Mouse (Mus musculus) hindbrain, embryonic 16.5 days (tissue): ENCODE results near the gene Gse1. TPM values are rescaled to one million over a fixed set of nuclear protein-coding genes. Genes with fewer than 3 reads are reported as not detected.

ENCODE experiments used
- ATAC-seq: fragments of 200-750 bp; cut with Nextera tagmentation; 2 replicates; pipeline ENCODE4 v1.8.0; 2017; ENCODE audit warnings: moderate TSS enrichment, moderate library complexity
- H3K27ac ChIP-seq: fragments of 300-500 bp; sonication (generic); 2 replicates; pipeline ENCODE4 v1.5.1; 2014; ENCODE audit warnings: low read depth, mild to moderate bottlenecking, control low read depth, low read length, moderate library complexity
- H3K27me3 ChIP-seq: fragments of 300-500 bp; sonication (generic); replicated peaks from 2 replicates; pipeline ENCODE4 v1.6.1; 2014; ENCODE audit warnings: low read length; ENCODE audit not compliant: control insufficient read depth, insufficient read depth
- H3K36me3 ChIP-seq: fragments of 300-500 bp; sonication (generic); 2 replicates; pipeline ENCODE4 v1.6.1; 2014; ENCODE audit warnings: mild to moderate bottlenecking, low read length, moderate library complexity, mixed read lengths; ENCODE audit not compliant: control insufficient read depth, insufficient read depth
- H3K4me1 ChIP-seq: fragments of 300-500 bp; sonication (generic); 2 replicates; pipeline ENCODE4 v1.6.1; 2014; ENCODE audit warnings: low read depth, low read length; ENCODE audit not compliant: control insufficient read depth, insufficient read depth
- H3K4me2 ChIP-seq: fragments of 300-500 bp; sonication (generic); 2 replicates; pipeline ENCODE4 v1.6.1; 2014; ENCODE audit warnings: mild to moderate bottlenecking, low read length, control low read depth, moderate library complexity
- H3K4me3 ChIP-seq: fragments of 300-500 bp; sonication (generic); 2 replicates; pipeline ENCODE4 v1.5.1; 2014; ENCODE audit warnings: mild to moderate bottlenecking, low read length, control low read depth, moderate library complexity
- H3K9ac ChIP-seq: fragments of 300-500 bp; sonication (generic); 2 replicates; pipeline ENCODE4 v1.6.1; 2014; ENCODE audit warnings: low read depth, mild to moderate bottlenecking, control low read depth, low read length, moderate library complexity
- H3K9me3 ChIP-seq: fragments of 300-500 bp; sonication (generic); 2 replicates; pipeline ENCODE4 v1.6.1; 2014; ENCODE audit warnings: mild to moderate bottlenecking, low read length, moderate library complexity; ENCODE audit not compliant: control insufficient read depth
- WGBS: fragments of 180-500 bp; shearing (Covaris S2); extraction: QIAGEN DNeasy Blood & Tissue Kit; methylation state at CpG from one replicate; pipeline ENCODE4 v1.1.7; 2014; 5-methylcytosine and 5-hydroxymethylcytosine counted together
- polyA plus RNA-seq: library from polyadenylated mRNA; unstranded; fragments of >200 nt; fragmentation: Nextera tagmentation; extraction: Ambion mirVana; gene quantifications from 2 replicates; pipeline ENCODE4 v1.2.1, GENCODE M21; 2015

Gene Gse1
- polyA plus RNA-seq, 1 experiment from 2014 or later = 10.7 TPM

DNA sequence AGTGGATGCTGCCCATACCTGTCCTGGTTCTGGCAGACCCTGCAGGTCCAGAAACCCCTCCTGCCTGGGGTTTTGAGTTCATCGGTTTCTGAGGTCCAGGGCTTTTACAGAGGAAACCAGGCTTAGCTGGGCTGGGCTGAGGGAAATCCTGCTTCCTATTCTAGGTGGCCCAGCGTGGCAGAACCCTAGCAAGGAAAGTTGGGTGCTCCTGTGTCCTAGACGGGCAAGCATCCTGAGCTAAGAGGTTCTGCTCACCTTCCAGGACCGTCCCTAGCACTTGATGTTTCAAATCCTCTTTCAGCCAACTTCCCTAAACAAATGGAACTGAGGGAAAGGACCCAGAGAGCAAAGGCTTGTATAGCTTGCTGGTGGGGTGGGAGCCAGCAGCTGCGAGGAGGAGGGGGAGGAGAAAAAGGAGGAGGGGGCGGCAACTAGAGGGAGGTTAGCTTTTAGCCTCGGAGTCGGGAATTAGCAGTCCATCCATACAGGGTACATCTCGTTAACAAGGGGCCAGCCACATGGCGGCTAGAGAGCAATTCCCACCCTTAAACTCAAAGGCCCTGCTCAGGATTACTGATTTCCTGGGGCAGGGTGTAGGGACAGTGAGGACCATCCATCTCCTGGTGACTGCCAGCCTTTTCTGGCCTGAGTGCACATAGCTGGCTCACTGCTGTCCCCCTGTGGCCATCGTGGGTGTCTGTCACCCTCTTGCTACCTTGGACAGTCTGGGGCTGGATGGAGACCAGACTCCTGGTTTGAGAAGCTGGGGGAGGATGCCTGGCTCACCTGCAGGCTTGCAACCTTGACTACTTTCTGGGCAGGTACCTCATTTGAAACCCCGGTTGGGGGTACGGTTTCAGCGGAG lies 306.5 kb downstream of the Gse1 start:
- Histone ChIP-seq H3K4me1 (peaks cover 76% of the 10 kb centered on the region), H3K36me3 (no peaks in the 10 kb centered on the region), H3K9ac (no peak overlapping the region), H3K4me2 (no peak overlapping the region; the same call in none of the 2 replicates), H3K27ac (peak overlapping the region; percentile 9; the same call in 1 of the 2 replicates), H3K4me3 (no peak overlapping the region), H3K9me3 (no peaks in the 10 kb centered on the region), H3K27me3 (no peaks in the 10 kb centered on the region)
- WGBS = 13% methylated on average over 14 of the region's 14 CpGs
- ATAC-seq = peak; percentile 75

DNA sequence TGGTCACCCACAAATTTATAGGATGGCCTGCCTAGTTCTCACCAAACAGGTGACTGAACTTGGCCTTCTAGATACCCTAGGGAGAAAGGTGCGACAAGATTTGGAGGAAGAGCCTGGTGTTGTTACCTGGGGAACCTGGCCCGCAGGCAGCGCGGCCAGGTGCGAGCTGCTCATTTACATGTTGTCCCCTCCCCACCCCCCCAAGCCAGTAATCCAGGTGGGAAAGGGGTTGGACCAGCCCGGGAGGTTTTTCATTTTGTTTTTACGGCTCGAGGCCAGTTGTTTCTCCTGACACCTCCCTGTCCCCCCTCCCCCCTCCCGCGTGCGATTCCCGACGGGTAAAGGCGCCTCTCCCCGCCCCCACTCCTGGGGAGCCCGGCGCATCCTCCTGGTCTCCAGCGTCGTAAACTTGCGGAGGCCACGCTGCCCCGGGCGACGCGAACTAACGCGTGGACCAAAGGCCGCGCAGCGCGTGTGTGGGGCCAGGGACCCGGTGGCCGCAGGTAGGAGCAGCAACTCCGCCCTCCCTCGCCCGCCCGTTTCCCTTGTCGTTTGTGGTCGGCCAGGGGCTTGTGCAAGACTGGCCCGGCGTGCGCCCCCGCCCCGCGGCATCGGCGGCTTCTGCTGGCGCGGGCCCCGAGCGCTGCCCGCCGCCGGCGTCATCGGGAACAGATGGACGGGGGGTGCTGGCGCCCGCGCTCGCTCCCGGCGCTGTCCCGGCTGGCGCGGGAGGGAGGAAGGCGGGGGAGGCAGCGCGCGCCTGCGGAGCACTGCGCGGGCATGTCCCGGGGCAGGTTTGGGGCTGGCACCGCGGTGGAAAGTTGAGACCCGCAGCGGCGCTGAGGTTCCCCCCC lies 307.4 kb downstream of the Gse1 start:
- H3K4me3 ChIP-seq = peak overlapping the region; percentile 62
- H3K4me1 ChIP-seq = peaks cover 86% of the 10 kb centered on the region
- H3K9me3 ChIP-seq = no peaks in the 10 kb centered on the region
- WGBS = under 1% methylated on average over 75 of the region's 79 CpGs
- H3K4me2 ChIP-seq = peak overlapping the region; percentile 97
- H3K27ac ChIP-seq = peak overlapping the region; percentile 94; the same call in 1 of the 2 replicates
- H3K27me3 ChIP-seq = no peaks in the 10 kb centered on the region
- no peaks in the 10 kb centered on the region for H3K36me3 ChIP-seq
- H3K9ac ChIP-seq = peak overlapping the region; percentile 75
- no peak for ATAC-seq

GRCm38 (mm10) chr8:120536306-120537206 lies 308.3 kb downstream of the Gse1 start:
- H3K4me2 ChIP-seq = peak overlapping the region; percentile 97
- WGBS = under 1% methylated on average over 50 of the region's 61 CpGs
- ATAC-seq = 0 out of 2 replicates have a peak, but pooled peaks have one; percentile 8
- no peaks in the 10 kb centered on the region for H3K27me3 ChIP-seq
- H3K9me3 ChIP-seq = no peaks in the 10 kb centered on the region
- peak overlapping the region; percentile 75 for H3K9ac ChIP-seq
- H3K4me3 ChIP-seq = peak overlapping the region; percentile 62
- no peaks in the 10 kb centered on the region for H3K36me3 ChIP-seq
- H3K4me1 ChIP-seq = peaks cover 82% of the 10 kb centered on the region
- H3K27ac ChIP-seq = peak overlapping the region; percentile 94

DNA sequence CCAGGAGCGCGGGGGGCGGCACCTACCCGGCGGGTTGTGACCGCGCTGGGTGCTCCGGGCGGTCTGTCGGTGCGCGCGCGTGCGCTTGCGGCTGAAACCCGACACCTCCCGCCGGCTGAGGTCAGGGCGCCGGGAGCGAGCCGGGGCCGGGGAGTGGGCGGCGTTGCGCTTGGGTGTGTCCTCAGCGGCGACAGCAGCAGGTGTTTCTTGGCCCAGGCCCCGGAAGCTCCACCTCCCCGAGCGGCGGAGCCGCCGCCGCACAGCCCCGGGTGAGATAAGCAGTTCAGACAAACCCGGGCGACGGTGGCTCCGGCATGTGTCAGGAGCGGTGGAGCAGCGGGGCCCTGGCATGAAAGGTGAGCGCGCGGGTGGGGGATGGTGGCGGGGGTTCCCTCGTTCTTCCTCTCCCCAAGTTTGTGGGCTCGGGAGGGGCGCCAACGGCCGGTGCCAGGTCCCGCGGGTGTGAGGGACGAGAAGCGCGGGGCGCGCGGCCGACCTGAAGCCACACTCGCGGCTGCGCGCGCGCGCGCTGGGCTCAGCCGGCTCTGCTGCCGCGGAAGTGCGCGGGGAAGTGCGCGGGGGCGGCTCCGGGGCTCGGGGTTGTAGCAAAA lies 309.1 kb downstream of the Gse1 start:
- Histone ChIP-seq H3K36me3 (no peaks in the 10 kb centered on the region), H3K4me1 (peaks cover 74% of the 10 kb centered on the region), H3K27ac (peak overlapping the region; percentile 94), H3K9ac (peak overlapping the region; percentile 75), H3K27me3 (no peaks in the 10 kb centered on the region), H3K9me3 (no peaks in the 10 kb centered on the region), H3K4me2 (peak overlapping the region; percentile 97), H3K4me3 (peak overlapping the region; percentile 62)
- WGBS = under 1% methylated on average over 55 of the region's 79 CpGs
- peak; percentile 9; the same call in 1 of the 2 replicates for ATAC-seq

DNA sequence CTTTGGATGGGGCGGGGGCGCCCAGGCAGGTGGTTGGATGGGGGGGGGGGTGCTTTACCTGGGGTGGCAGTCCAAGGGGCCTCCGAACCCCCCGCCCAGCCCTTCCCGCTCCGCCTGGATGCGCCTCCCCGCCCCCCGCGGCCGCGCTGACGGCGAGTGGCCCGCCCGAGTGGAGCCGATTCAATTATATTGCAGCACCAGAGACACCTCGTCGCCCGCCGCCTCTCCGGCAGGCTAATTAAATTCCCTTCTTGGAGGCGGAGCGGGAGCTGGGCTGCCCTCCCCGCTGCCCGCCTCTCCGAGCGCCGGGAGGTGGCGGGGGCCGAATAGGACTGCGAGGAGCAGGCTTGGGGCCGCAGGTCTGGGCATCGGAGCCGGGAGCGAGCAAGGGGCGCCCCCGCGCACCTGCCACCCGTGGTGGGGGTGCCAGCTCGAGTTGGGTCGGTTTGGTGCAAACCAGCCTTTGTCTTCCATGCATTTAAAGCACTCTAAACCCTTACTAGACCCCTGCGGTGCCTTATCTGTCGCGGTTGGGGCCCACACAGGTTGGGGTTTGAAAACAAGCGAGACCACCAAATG lies 309.7 kb downstream of the Gse1 start:
- no peaks in the 10 kb centered on the region for H3K27me3 ChIP-seq
- peak overlapping the region; percentile 75 for H3K9ac ChIP-seq
- H3K36me3 ChIP-seq = no peaks in the 10 kb centered on the region
- 1% methylated on average over 32 of the region's 46 CpGs for WGBS
- H3K27ac ChIP-seq = peak overlapping the region; percentile 94
- peak overlapping the region; percentile 62 for H3K4me3 ChIP-seq
- ATAC-seq = peak; percentile 48
- H3K9me3 ChIP-seq = no peaks in the 10 kb centered on the region
- H3K4me1 ChIP-seq = peaks cover 72% of the 10 kb centered on the region
- peak overlapping the region; percentile 97 for H3K4me2 ChIP-seq

DNA sequence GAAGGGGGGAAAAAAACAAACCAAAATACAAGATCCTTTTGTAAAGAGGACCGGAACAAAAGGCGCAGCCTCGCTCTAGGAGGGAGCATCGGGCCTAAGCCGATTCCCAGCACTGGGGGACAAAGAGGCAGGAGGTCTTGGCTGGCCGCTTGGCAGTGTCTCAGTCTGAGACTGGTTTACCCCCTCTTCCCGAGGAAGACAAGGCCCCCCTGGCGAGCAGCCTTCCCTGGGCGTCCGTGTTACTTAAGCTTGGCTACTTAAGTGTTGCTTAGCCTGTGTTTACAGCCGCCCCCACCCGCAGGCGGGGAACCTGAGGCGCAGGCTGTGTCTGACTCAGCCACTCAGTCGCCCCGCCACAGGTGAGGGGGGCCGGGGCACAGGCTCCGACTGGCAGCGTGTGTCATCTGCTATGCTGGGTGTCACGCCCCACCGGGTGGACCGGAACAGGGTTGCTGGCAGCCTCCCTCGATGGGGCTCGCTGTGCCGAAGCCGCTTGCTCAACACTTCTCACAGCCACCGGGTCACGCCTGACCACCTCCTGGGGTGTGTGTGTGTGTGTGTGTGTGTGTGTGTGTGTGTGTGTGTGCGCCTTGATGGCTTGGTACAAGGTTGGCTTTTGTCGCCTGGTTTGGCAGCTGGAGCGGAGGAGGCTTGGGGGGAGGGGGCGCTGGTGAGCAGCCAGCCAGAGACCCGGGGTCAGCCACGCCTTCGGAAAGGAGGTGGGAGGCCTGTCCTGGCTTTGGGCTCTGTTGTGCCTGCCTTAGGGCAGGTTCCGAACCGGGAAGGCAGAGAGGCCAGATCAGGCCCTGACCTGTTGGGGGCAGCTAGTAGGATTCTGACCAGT lies 310.4 kb downstream of the Gse1 start:
- Histone ChIP-seq H3K4me1 (peaks cover 72% of the 10 kb centered on the region), H3K4me3 (peak overlapping the region; percentile 62), H3K27me3 (no peaks in the 10 kb centered on the region), H3K27ac (peak overlapping the region; percentile 94), H3K36me3 (no peaks in the 10 kb centered on the region), H3K4me2 (peak overlapping the region; percentile 97), H3K9me3 (no peaks in the 10 kb centered on the region), H3K9ac (peak overlapping the region; percentile 75)
- peak; percentile 42; the same call in 1 of the 2 replicates for ATAC-seq
- 2% methylated on average over 37 of the region's 37 CpGs for WGBS

DNA sequence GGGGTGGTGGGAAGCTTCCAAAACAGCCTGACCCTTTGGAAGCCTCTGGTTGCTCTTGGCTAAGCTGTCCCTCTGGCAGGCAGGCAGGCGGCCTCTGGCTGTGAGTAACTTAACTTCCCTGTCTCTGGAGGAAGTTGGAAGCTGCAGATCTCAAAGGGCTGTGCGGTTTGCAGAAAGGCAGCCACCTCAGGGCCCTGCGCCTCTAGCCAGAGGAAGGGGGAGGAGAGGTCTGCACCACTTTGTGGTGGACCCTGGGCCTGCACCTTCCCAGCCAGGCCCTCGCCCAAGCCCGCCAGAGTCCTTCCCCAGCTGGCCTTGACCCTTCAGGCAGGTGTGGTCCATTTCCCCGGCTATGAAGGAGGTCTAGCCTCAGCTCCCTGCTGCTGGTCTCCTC lies 311.1 kb downstream of the Gse1 start:
- Histone ChIP-seq H3K4me1 (peaks cover 68% of the 10 kb centered on the region), H3K27ac (peak overlapping the region; percentile 94), H3K4me3 (no peak overlapping the region; the same call in 1 of the 2 replicates), H3K4me2 (peak overlapping the region; percentile 97), H3K27me3 (no peaks in the 10 kb centered on the region), H3K9ac (peak overlapping the region; percentile 15), H3K9me3 (no peaks in the 10 kb centered on the region), H3K36me3 (no peaks in the 10 kb centered on the region)
- ATAC-seq = no peak
- 21% methylated on average over 6 of the region's 6 CpGs for WGBS
